Mouse (Mus musculus) c-Kit-negative CD71-positive TER-119-positive erythroid progenitor cells, embryonic 14.5 days (primary cell): ENCODE results near the gene Fam166b.

Experiments used
- DNase-seq: peaks from one replicate; pipeline ENCODE4 v3.0.0-alpha.2; 2013; ENCODE audit warnings: low read depth, low spot score

Fam166b gene

DNA sequence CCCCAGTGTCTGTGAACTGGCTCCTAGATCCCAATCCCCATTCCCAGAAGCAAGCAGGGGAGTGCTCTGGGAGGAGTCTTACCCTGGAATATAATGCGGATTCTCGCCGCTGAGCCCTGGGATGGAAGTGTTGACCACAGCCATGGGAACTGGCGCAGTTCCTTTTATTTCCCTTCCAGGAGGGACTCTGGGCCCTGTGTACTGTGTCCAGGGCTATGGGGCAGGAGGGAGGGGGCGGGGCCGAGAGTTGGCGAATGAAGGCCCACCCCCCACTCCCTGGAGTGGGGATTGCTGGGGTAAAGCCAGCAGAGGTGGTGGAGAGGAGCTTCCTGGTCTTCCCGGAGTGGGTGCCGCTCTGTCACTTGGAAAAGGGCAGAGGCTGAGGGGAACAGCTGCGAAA is at the start of gene Fam166b:
Gene Fam166b (minus strand): TSS at position 189 of the 400 bp plus-strand sequence.
- DNase-seq = no peak

DNA sequence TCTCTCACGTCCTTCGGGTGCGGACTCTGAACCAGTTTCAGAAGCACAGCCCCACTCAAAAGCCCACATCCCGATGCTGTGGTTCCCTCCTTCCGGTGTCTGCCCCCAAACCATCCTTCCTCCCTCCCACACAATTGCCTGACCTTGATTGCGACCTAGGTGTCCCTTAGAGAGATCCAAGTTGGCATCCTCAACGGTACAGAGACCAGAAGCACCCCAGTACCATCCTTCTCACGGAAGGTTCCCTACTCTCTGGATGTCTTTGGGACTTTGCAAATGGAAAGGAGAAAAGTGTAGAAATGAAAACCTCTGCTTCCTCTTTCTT is 49.6 kb upstream of the Fam166b start:
- DNase-seq = no peak

GRCm38 (mm10) chr4:43477857-43478533 is 49.1 kb upstream of the Fam166b start:
- peak; percentile 76 for DNase-seq

GRCm38 (mm10) chr4:43476604-43477003 is 47.7 kb upstream of the Fam166b start:
- no peak for DNase-seq

DNA sequence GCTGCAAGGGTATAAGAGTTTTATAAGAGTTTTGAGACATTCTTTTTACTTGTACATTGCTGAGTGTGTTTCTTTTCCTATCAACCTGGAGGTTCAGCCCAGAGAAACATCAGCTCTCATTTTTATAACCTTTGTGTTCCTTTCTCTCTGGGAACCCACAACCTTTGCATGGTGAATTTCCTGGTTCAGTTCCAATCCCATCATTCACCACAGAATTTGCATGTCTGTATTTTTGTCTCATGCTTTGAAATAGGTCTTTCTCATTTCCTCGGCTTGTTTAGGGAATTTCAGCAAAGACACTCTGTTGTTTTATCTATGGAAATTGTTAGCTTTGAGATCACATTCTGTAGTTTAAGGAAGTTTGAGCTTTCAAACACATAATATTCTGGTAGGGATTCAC is 44.7 kb upstream of the Fam166b start:
- DNase-seq = no peak

DNA sequence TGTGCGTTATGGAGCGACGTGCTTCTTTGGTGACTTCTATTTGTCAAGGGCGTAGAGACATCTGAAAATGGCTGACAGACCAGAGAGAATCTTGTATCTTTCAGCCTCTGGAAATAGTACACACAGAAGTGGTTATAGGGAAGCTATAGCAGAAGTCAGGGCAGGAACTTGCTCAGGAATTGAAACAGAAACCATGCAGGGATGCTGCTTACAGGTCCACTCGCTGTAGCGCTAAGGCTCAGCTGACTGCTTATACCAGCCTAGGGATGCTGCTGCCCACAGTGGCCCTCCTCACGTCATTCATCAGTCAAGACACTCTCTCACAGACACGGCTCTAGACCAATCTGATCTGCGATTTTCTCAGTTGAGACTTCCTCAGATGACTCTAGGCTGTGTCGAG is 41.4 kb upstream of the Fam166b start:
- DNase-seq = no peak

- no peak for DNase-seq
Measured at GRCm38 (mm10) chr4:43466872-43467271, 37.9 kb upstream of the Fam166b start.

DNA sequence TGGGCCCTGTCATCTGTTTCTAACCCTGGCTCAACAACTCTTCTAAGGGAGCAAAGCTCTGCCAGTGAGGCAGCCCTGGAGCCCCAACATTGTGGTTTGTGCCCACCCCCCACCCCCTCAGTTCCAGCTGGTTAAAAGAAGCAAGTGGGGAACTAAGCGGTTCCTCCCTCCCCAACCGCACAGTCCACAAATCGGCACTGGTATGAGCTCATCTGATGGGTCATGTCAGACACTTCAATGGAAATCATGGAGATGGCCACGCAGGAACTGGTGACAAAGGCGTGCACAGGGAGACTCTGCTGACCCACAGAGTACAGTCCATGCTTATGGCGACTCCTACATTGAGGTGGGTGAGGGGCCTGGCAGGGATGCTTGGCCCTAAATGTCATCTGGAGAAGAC is 37.0 kb upstream of the Fam166b start:
- DNase-seq = no peak

DNA sequence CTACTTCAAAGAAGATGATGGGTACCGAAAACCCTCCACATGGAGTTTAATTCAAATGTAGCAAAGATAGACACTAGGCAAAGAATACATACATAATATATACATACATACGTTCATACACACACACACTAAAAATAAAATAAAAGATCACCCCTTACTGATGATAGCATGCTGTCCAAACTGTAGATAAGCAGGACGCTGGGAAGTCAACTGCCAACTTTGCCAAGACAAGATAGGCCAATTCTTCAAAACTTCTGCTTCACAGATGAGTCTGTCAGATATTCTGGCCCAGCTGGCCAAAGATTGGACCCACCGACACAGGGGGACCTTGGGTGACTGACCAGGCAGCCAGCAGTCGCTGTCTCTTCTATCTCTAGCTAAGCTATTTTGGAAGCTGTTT is 34.2 kb upstream of the Fam166b start:
- DNase-seq = no peak

GRCm38 (mm10) chr4:43457124-43457523 is 28.2 kb upstream of the Fam166b start:
- DNase-seq = no peak

GRCm38 (mm10) chr4:43456470-43456869 is 27.5 kb upstream of the Fam166b start:
- DNase-seq = no peak

DNA sequence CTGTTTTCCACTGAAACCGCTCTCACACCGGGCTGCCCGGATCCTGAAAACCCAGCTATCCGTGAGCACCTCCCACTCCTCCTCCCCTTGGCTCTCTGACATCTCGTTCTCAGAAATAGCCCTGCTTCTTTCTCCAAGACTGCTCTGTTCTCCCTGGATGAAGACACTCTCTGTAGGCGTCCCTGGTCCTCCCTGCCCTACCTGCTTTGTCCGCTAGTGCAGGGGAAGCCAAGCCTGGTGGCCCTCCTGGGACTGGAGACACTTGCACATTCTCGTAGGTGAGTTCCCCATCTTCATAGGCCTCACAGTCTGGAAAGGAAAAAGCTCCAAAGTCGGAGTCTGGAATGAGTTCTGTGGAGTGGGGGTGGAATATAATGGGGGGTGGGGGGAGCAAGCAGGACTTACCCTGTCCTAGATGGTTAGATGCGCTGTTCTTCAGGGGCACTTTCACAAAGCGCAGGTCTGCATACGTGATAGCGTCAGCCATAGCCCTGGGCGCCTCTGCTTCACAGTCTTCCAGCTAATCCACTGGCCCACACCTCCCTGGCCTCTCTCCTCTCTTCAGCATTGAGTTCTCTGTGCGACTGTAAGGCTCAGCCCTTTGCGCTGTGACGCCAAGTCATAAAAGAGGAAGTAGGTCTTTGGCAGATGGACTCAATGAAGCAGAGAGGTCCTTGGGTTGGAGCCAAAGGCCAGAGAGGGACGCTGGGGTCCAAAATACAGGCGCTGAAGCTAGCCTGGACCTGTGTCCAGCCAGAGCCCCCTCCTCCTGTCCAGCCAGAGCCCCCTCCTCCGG is 25.3 kb upstream of the Fam166b start, which contains the start of gene Cd72:
Gene Cd72 (minus strand): TSS at position 588 of the 796 bp plus-strand sequence.
- no peak for DNase-seq

- DNase-seq = no peak
Measured at GRCm38 (mm10) chr4:43453413-43453812, 24.5 kb upstream of the Fam166b start.

DNA sequence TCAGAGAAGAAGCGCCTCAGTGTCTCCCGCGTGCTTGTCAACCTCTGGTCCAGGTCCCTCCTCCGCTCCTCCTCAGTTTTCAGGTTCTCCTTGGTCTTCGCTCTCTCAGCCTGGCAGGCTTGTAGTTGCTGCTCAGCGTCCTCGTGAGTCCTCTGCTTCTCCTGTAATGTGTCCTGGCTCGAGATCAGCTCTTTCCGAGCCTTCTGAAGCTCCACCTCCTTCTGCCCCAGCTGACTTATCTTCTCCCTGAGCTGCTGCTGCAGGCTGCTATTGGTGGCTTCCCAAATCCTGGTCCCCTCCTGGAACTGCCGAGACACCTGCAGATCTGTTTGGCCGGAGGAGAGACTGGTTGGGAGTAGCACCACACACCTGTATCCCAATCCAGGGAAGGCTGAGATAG is 23.4 kb upstream of the Fam166b start:
- no peak for DNase-seq

GRCm38 (mm10) chr4:43448554-43448953 is 19.6 kb upstream of the Fam166b start:
- no peak for DNase-seq

DNA sequence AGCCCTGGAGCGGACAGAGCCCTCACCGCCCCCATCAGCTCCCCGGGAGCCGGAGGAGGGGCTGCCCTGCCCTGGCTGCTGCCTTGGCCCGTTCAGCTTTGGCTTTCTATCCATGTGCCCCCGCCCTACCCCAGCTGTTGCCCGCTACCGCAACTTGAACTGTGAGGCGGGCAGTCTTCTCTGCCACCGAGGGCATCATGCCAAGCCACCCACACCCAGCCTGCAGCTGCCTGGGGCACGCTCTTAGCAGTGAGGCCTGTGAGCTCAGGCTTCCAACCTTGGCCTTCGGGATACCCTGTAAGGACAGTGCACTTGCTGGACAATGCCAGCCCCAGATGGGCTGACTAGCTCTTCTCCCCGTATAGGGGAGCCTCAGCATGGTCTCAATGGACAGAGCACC is 18.3 kb upstream of the Fam166b start:
- no peak for DNase-seq

GRCm38 (mm10) chr4:43443511-43443910 is 14.6 kb upstream of the Fam166b start:
- DNase-seq = no peak

DNA sequence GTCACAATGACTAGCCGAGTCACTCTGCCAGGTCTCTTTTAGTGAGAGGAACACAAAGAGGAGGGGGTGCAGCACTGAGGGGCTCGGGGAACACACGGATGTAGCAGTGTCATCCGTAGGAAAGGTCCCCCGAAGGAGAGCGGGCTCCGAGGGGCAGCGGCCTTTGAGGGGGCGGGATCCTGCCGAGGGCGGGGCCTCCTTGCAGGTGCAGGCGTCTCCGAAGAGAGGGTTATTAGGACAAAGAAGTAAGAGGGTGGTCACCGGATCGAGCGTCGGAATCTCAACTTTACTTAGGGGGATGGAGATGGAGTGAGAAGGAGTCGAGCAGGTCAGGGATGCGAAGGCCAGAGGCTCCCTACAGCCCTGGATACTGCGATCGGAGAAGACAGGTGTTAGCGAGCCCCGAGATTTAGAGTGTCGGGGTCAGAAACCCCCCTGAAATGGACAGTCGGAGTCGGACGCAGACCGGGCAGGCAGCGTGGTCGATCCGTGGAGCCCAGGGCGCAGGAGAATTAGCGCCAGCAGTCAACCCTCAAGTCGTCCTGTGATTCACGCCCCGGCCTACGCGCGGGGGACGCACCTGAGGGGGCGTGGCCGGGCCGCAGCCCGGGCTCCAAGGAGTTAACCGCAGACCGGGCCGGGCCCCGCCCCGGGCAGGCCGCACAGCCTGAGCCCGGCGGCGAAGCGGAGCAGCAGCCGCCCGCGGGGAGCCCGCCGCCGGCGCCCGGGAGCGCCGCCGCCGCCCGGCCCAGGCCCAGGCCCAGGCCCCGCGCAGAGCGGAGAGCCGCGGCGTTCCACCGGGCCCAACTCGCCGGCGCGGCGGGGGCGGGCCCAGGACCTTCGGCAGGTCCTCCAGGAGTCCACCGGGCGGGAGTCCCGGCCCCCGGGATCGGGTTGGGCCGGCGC is 13.8 kb upstream of the Fam166b start:
- DNase-seq = peak; percentile 61

GRCm38 (mm10) chr4:43442044-43442443 is 13.1 kb upstream of the Fam166b start:
- DNase-seq = peak; percentile 98

GRCm38 (mm10) chr4:43441639-43442038 is 12.7 kb upstream of the Fam166b start, which contains the start of gene Tesk1:
TSS of gene Tesk1 (plus strand) at chr4:43441939.
- no peak for DNase-seq

DNA sequence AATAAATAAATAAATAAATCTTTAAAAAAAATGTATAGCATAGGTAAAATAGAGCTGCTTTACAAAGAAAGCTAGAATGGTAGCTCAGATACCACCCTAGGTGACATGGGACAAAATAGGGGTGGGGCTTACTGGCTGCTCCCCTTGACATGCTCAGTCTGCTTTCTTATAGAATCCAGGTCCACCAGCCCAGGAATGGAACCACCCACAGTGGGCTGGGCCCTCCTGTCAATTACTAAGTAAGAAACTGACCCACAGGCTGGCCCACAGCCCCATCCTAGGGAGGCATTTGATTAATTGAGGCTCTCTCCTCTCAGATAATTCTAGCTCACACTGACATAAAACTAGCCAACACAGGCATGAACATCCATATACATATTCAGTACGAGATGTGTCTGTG is 3.9 kb upstream of the Fam166b start:
- no peak for DNase-seq

DNA sequence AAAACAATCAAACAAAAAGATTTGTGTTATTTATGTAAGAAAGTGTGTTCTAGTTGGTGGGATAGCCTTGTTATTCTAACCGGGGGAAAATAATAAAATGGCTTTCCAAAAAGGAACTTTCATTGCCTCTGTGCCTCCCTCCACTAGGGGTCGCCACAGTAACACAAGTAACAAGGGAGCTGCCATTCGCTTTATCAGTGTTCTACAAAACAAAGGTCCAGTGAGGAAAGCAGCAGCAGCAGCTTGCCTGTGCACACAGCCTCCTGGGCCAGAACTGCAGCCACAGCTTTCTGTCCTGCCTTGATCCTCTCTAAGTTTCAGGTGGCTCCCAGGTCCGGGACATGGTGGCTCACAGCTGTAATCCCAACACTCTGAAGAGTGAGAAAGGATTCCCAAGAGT is 2.8 kb upstream of the Fam166b start:
- DNase-seq = peak; percentile 70
